Mouse (Mus musculus) hindbrain, embryonic 15.5 days (tissue): ENCODE results near the gene Smug1. TPM values are rescaled to one million over a fixed set of nuclear protein-coding genes. Genes with fewer than 3 reads are reported as not detected.

Experiments used
- ATAC-seq: fragments of 200-750 bp; cut with Nextera tagmentation; 2 replicates; pipeline ENCODE4 v1.8.0; 2017; ENCODE audit warnings: low read depth, moderate number of reproducible peaks, moderate TSS enrichment; ENCODE audit not compliant: low FRiP score
- H3K27ac ChIP-seq: fragments of 300-500 bp; sonication (generic); replicated peaks from 2 replicates; pipeline ENCODE4 v1.5.1; 2015; ENCODE audit warnings: mild to moderate bottlenecking, inconsistent platforms
- H3K27me3 ChIP-seq: fragments of 300-500 bp; sonication (generic); 2 replicates; pipeline ENCODE4 v1.6.1; 2015; ENCODE audit warnings: control low read depth, inconsistent platforms
- H3K36me3 ChIP-seq: fragments of 300-500 bp; sonication (generic); 2 replicates; pipeline ENCODE4 v1.6.1; 2015; ENCODE audit warnings: control low read depth, inconsistent platforms
- H3K4me1 ChIP-seq: fragments of 300-500 bp; sonication (generic); replicated peaks from 2 replicates; pipeline ENCODE4 v1.6.1; 2015; ENCODE audit warnings: control low read depth, inconsistent platforms
- H3K4me2 ChIP-seq: fragments of 300-500 bp; sonication (generic); 2 replicates; pipeline ENCODE4 v1.6.1; 2015; ENCODE audit warnings: moderate library complexity, mild to moderate bottlenecking, inconsistent platforms
- H3K4me3 ChIP-seq: fragments of 300-500 bp; sonication (generic); 2 replicates; pipeline ENCODE4 v1.5.1; 2015; ENCODE audit warnings: mild to moderate bottlenecking, inconsistent platforms
- H3K9ac ChIP-seq: fragments of 300-500 bp; sonication (generic); 2 replicates; pipeline ENCODE4 v1.6.1; 2015; ENCODE audit warnings: inconsistent platforms
- H3K9me3 ChIP-seq: fragments of 300-500 bp; sonication (generic); 2 replicates; pipeline ENCODE4 v1.6.1; 2016; ENCODE audit warnings: control low read depth, inconsistent platforms
- WGBS: fragments of 180-500 bp; shearing (Covaris S2); methylation state at CpG from one replicate; pipeline ENCODE4 v1.1.7; 2015; 5-methylcytosine and 5-hydroxymethylcytosine counted together
- polyA plus RNA-seq: library from polyadenylated mRNA; unstranded; fragments of >200 nt; fragmentation: Nextera tagmentation; extraction: Ambion mirVana; gene quantifications from 2 replicates; pipeline ENCODE4 v1.2.1, GENCODE M21; 2015

The Smug1 gene
- polyA plus RNA-seq, 1 experiment from 2014 or later: 31.1 TPM

- Histone ChIP-seq H3K4me2 (no peak overlapping the region), H3K27ac (no peak overlapping the region), H3K4me1 (peaks cover 31% of the 10 kb centered on the region), H3K27me3 (0 out of 2 replicates have a peak, but pooled peaks cover 2% of the 10 kb centered on the region), H3K9me3 (no peaks in the 10 kb centered on the region), H3K9ac (no peak overlapping the region), H3K4me3 (no peak overlapping the region), H3K36me3 (no peaks in the 10 kb centered on the region)
- no peak for ATAC-seq
- 74% methylated on average over 6 of the region's 6 CpGs for WGBS
Measured at GRCm38 (mm10) chr15:103113077-103113476, 53.8 kb downstream of the Smug1 start.

GRCm38 (mm10) chr15:103112309-103112708 lies 54.6 kb downstream of the Smug1 start:
- ATAC-seq: no peak

GRCm38 (mm10) chr15:103109940-103110339 lies 57.0 kb downstream of the Smug1 start:
- no peak for ATAC-seq
- H3K9ac ChIP-seq: no peak overlapping the region
- H3K27ac ChIP-seq: 0 out of 2 replicates have a peak overlapping the region, but pooled peaks have one; percentile 18
- no peak overlapping the region for H3K4me3 ChIP-seq
- no peak overlapping the region for H3K4me2 ChIP-seq
- H3K4me1 ChIP-seq: peaks cover 43% of the 10 kb centered on the region
- H3K36me3 ChIP-seq: no peaks in the 10 kb centered on the region
- H3K27me3 ChIP-seq: no peaks in the 10 kb centered on the region
- H3K9me3 ChIP-seq: no peaks in the 10 kb centered on the region
- WGBS: 35% methylated on average over 4 of the region's 4 CpGs

More at GRCm38 (mm10) chr15:103112309-103112708, 54.6 kb downstream of the Smug1 start:
- peaks cover 39% of the 10 kb centered on the region for H3K4me1 ChIP-seq
- no peak overlapping the region for H3K9ac ChIP-seq
- H3K4me3 ChIP-seq: no peak overlapping the region
- no peak overlapping the region for H3K27ac ChIP-seq
- no peaks in the 10 kb centered on the region for H3K9me3 ChIP-seq
- H3K36me3 ChIP-seq: no peaks in the 10 kb centered on the region
- H3K4me2 ChIP-seq: no peak overlapping the region
- WGBS: 76% methylated on average over 2 of the region's 2 CpGs
- no peaks in the 10 kb centered on the region for H3K27me3 ChIP-seq

- peak overlapping the region; percentile 69 for H3K4me2 ChIP-seq
- H3K4me1 ChIP-seq: peaks cover 49% of the 10 kb centered on the region
- 35% methylated on average over 8 of the region's 8 CpGs for WGBS
- 0 out of 2 replicates have a peak overlapping the region, but pooled peaks have one; percentile 16 for H3K9ac ChIP-seq
- no peaks in the 10 kb centered on the region for H3K36me3 ChIP-seq
- H3K27ac ChIP-seq: peak overlapping the region; percentile 74
- 0 out of 2 replicates have a peak, but pooled peaks have one; percentile 15 for ATAC-seq
- H3K27me3 ChIP-seq: peaks cover 3% of the 10 kb centered on the region
- no peaks in the 10 kb centered on the region for H3K9me3 ChIP-seq
- H3K4me3 ChIP-seq: no peak overlapping the region
Measured at GRCm38 (mm10) chr15:103108066-103108676, 58.7 kb downstream of the Smug1 start.

GRCm38 (mm10) chr15:103106201-103106600 lies 60.7 kb downstream of the Smug1 start:
- Histone ChIP-seq H3K9ac (no peak overlapping the region), H3K4me3 (no peak overlapping the region), H3K27me3 (peaks cover 7% of the 10 kb centered on the region), H3K4me2 (peak overlapping the region; percentile 69), H3K9me3 (no peaks in the 10 kb centered on the region), H3K36me3 (no peaks in the 10 kb centered on the region), H3K27ac (peak overlapping the region; percentile 74), H3K4me1 (peaks cover 58% of the 10 kb centered on the region)
- WGBS: 0% methylated on average over 2 of the region's 2 CpGs
- ATAC-seq: no peak

Other genes starting within 250 kb of the Smug1 start
- not detected in 2 replicates for gene Hoxc13, start 246.0 kb downstream of the Smug1 start, polyA plus RNA-seq
- gene Hoxc12, start 230.3 kb downstream of the Smug1 start, polyA plus RNA-seq: not detected in 2 replicates
- gene Hoxc11, start 212.7 kb downstream of the Smug1 start, polyA plus RNA-seq: not detected in 2 replicates
- gene Hoxc10, start 200.3 kb downstream of the Smug1 start, polyA plus RNA-seq: not detected in 2 replicates
- 20.1 and 22.0 TPM in 2 replicates for gene Hoxc5, start 199.6 kb downstream of the Smug1 start, polyA plus RNA-seq
- gene Hoxc9, start 190.7 kb downstream of the Smug1 start, polyA plus RNA-seq: 0.30 TPM in 1 of 2 replicates, not detected in the other
- gene Hoxc8, start 176.5 kb downstream of the Smug1 start, polyA plus RNA-seq: 2.3 and 16.6 TPM in 2 replicates
- gene Hoxc6, start 168.8 kb downstream of the Smug1 start, polyA plus RNA-seq: 7.4 and 13.1 TPM in 2 replicates
- gene Hoxc4, start 148.2 kb downstream of the Smug1 start, polyA plus RNA-seq: 56.8 and 63.8 TPM in 2 replicates
- 127 and 137 TPM in 2 replicates for gene Cbx5, start 72.7 kb upstream of the Smug1 start, polyA plus RNA-seq
- 629 and 665 TPM in 2 replicates for gene Hnrnpa1, start 73.3 kb upstream of the Smug1 start, polyA plus RNA-seq
- 0.58 and 0.89 TPM in 2 replicates for gene Nfe2, start 91.3 kb upstream of the Smug1 start, polyA plus RNA-seq
- 200 and 208 TPM in 2 replicates for gene Copz1, start 105.6 kb upstream of the Smug1 start, polyA plus RNA-seq
- gene Gpr84, start 143.5 kb upstream of the Smug1 start, polyA plus RNA-seq: 0.41 and 0.44 TPM in 2 replicates
- gene Zfp385a, start 173.0 kb upstream of the Smug1 start, polyA plus RNA-seq: 22.6 and 26.6 TPM in 2 replicates
- gene Itga5, start 199.7 kb upstream of the Smug1 start, polyA plus RNA-seq: 7.4 and 7.9 TPM in 2 replicates